Mouse (Mus musculus) E14TG2a.4 (cell line): ENCODE results near the gene Lpar1.

Experiments
- H3K27me3 ChIP-seq: 2 replicates; pipeline ENCODE4 v1.6.1; 2014; ENCODE audit warnings: low read length, control low read depth; ENCODE audit not compliant: insufficient read depth
- H3K36me3 ChIP-seq: 2 replicates; pipeline ENCODE4 v1.6.1; 2014; ENCODE audit warnings: low read length, control low read depth; ENCODE audit not compliant: insufficient read depth
- H3K4me1 ChIP-seq: replicated peaks from 2 replicates; pipeline ENCODE4 v1.6.1; 2014; ENCODE audit warnings: low read depth, low read length, control low read depth
- H3K4me3 ChIP-seq: replicated peaks from 2 replicates; pipeline ENCODE4 v1.5.1; 2014; ENCODE audit warnings: mild to moderate bottlenecking, low read length
- H3K9me3 ChIP-seq: 2 replicates; pipeline ENCODE4 v1.6.1; 2014; ENCODE audit warnings: low read length, control low read depth
- CTCF ChIP-seq: conservative IDR thresholded peaks from 2 replicates; pipeline ENCODE4 v1.5.1; 2014; ENCODE audit warnings: low read length
- NANOG ChIP-seq: IDR thresholded peaks from 2 replicates; pipeline ENCODE4 v1.6.1; 2014; ENCODE audit warnings: borderline replicate concordance, low read length, mixed read lengths
- POU5F1 ChIP-seq: IDR thresholded peaks from 2 replicates; pipeline ENCODE4 v1.6.1; 2014; ENCODE audit warnings: low read length, borderline replicate concordance

The Lpar1 gene

DNA sequence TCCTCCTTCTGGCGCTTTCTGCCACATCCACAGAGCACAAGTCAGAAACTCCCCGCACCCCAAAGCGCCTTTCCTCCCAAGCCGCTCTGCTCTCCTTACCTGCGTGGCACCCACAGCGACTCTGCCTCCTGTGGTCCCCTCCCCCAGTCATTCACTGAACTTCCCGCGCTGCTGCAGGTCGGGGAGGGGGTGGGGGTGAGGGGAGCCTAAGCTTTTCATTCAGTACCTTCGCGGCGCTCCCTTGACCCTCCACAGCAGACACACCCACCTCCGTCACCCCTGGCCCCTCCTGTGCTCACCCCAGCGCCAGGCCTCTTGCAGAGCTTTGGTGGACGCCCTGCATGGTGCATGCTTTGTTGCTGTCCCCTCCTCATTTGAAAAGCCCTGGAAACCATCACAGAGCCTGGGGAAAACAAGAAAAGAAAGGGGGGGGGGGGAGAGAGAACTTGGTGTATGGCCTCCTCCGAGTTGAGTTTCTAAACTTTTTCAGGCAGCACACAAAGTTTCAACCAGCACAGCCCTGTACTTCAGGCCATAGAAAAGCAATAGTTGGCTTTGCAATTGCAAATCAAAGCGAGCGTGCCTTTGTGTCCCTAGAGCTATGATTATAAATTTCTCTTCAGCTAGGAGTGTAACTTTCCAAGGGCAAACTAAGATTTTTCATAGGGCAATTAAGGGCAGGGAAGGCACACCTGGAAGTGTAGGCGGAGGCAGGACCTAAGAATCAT, at the start of gene Lpar1:
Gene Lpar1, minus strand, starts transcription at position 268 of the 728 bp plus-strand sequence.
- TF ChIP-seq NANOG (no peak), POU5F1 (no peak), CTCF (no peak)
- H3K27me3 ChIP-seq, result peaks cover 19% of the 10 kb centered on the region
- H3K9me3 ChIP-seq, result no peaks in the 10 kb centered on the region
- peak within 1 kb of the TSS; percentile 86 for H3K4me3 ChIP-seq
- no peaks in the 10 kb centered on the region for H3K36me3 ChIP-seq
- peaks cover 22% of the 10 kb centered on the region for H3K4me1 ChIP-seq

- Histone ChIP-seq H3K9me3 (no peaks in the 10 kb centered on the region), H3K4me1 (no peaks in the 10 kb centered on the region), H3K4me3 (no peak overlapping the region), H3K36me3 (no peaks in the 10 kb centered on the region), H3K27me3 (no peaks in the 10 kb centered on the region)
- TF ChIP-seq CTCF (no peak), POU5F1 (no peak), NANOG (no peak)
These were observed 32.2 kb upstream of the Lpar1 start for GRCm38 (mm10) chr4:58585942-58586341.

DNA sequence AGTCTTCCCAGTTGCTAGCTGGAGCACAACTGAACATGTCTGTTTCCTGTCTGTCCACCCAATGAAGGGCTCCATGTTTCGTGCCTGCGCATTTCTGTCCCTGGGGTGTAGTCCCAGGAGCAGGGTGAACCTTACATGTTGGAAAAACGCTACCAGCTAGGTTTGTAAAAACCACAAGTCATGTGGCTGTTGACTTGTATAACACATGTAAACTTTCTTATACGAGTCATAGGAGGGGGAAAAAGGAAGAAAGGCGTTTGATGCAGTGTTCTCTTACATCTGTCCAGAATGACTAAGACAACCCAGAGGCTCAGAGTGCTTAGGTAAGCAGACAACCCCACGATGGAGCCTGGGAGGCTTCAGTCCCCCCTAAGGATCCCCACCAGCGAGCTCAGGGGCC, 27.5 kb upstream of the Lpar1 start:
- Histone ChIP-seq H3K9me3 (peaks cover 4% of the 10 kb centered on the region; the same call in 1 of the 2 replicates), H3K36me3 (no peaks in the 10 kb centered on the region), H3K27me3 (no peaks in the 10 kb centered on the region), H3K4me1 (no peaks in the 10 kb centered on the region), H3K4me3 (no peak overlapping the region)
- no peak for TF ChIP-seq CTCF
- TF ChIP-seq NANOG, result no peak
- TF ChIP-seq POU5F1, result no peak

GRCm38 (mm10) chr4:58580516-58580915, 26.8 kb upstream of the Lpar1 start:
- H3K4me1 ChIP-seq, result no peaks in the 10 kb centered on the region

DNA sequence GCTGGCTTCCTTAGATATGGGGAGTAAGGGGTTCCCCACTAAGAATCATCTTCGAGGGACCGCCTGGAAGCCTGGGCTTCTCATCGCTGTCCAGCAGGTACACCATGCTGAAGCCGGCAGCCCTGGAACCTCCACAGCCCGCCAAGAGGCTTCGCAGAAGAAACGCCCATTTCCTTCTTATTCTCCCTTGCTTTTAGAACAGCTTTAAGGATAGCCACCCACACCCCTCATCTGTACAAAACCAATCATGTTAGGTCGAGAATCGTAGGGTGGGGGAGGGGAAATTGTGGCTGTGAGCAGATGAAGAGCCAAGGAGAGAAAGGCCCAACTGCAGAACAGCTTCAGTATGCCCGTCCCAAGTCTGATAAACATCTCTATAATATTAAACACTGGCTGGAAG, 26.4 kb upstream of the Lpar1 start:
- H3K9me3 ChIP-seq, result peaks cover 4% of the 10 kb centered on the region; the same call in 1 of the 2 replicates
- H3K4me1 ChIP-seq, result no peaks in the 10 kb centered on the region
- no peaks in the 10 kb centered on the region for H3K36me3 ChIP-seq
- TF ChIP-seq CTCF, result no peak
- TF ChIP-seq POU5F1, result no peak
- TF ChIP-seq NANOG, result no peak
- H3K4me3 ChIP-seq, result no peak overlapping the region
- no peaks in the 10 kb centered on the region for H3K27me3 ChIP-seq

More at GRCm38 (mm10) chr4:58580516-58580915, 26.8 kb upstream of the Lpar1 start:
- Histone ChIP-seq H3K9me3 (peaks cover 4% of the 10 kb centered on the region; the same call in 1 of the 2 replicates), H3K27me3 (no peaks in the 10 kb centered on the region), H3K36me3 (no peaks in the 10 kb centered on the region), H3K4me3 (no peak overlapping the region)
- no peak for TF ChIP-seq NANOG
- no peak for TF ChIP-seq CTCF
- no peak for TF ChIP-seq POU5F1

- no peak for TF ChIP-seq CTCF
- no peaks in the 10 kb centered on the region for H3K36me3 ChIP-seq
- H3K27me3 ChIP-seq, result no peaks in the 10 kb centered on the region
- H3K4me1 ChIP-seq, result no peaks in the 10 kb centered on the region
- no peak overlapping the region for H3K4me3 ChIP-seq
- H3K9me3 ChIP-seq, result peaks cover 4% of the 10 kb centered on the region; the same call in 1 of the 2 replicates
These were observed 24.8 kb upstream of the Lpar1 start for GRCm38 (mm10) chr4:58578488-58578887.

DNA sequence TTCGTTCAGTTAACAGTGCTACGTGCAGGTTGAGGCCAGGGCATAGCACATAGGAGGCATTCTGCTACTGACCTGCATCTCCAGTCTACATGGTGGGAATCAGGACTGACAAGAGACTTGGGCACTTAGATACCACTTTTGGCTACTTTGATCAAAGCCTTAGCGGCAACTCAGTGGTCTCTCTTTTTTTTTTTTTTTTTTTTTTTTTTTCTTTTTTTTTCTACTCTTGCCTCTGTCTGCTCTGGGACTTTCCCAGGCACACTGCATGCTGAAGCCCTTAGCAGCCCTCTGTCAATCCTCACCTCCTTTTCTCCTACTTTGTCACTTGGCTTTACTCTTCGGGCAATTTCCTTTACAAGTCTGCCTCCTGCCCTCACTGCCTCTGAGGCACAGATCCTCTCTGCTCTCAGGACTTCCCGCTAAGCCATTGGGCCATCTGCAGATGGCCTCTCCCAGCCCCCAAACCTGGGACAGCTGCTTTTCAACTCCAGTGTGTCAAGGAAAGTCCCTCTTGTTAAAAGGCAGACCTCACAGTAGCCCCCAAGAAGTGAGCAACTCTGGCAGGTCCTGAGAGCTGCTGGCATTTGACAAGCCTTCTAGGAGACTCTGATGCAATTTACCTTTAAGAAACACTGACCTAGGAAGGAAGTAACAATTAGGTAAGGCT, 23.8 kb upstream of the Lpar1 start:
- peaks cover 4% of the 10 kb centered on the region; the same call in 1 of the 2 replicates for H3K9me3 ChIP-seq
- no peak overlapping the region for H3K4me3 ChIP-seq
- H3K4me1 ChIP-seq, result no peaks in the 10 kb centered on the region
- no peaks in the 10 kb centered on the region for H3K27me3 ChIP-seq
- TF ChIP-seq NANOG, result no peak
- no peak for TF ChIP-seq POU5F1
- no peak for TF ChIP-seq CTCF
- H3K36me3 ChIP-seq, result no peaks in the 10 kb centered on the region

GRCm38 (mm10) chr4:58575831-58576230, 22.1 kb upstream of the Lpar1 start:
- no peak for TF ChIP-seq NANOG
- no peak for TF ChIP-seq CTCF
- TF ChIP-seq POU5F1, result no peak
- peaks cover 7% of the 10 kb centered on the region for H3K4me1 ChIP-seq

DNA sequence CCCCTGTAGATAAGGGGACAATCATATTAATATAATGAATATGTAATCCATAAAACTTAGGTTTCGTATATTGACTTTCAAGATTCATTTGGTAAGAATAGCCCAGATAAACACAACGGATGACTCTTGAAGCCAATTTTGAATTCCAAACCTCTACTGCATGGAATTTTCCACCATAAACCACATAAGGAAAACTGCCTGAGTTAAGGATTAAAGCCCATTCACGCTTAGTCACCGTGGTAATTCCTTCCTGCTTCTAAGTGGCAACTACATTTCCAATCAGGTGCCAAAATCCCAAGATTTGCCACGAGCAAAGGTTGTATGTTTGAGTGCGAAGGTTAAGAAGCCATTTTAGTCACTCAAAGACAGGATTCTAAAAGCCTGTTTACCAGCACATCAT, 20.3 kb upstream of the Lpar1 start:
- H3K4me3 ChIP-seq, result no peak overlapping the region
- peaks cover 7% of the 10 kb centered on the region for H3K4me1 ChIP-seq
- TF ChIP-seq POU5F1, result no peak
- TF ChIP-seq CTCF, result no peak
- no peak for TF ChIP-seq NANOG
- no peaks in the 10 kb centered on the region for H3K36me3 ChIP-seq
- H3K27me3 ChIP-seq, result no peaks in the 10 kb centered on the region
- H3K9me3 ChIP-seq, result peaks cover 4% of the 10 kb centered on the region; the same call in 1 of the 2 replicates

More at GRCm38 (mm10) chr4:58575831-58576230, 22.1 kb upstream of the Lpar1 start:
- Histone ChIP-seq H3K4me3 (no peak overlapping the region), H3K36me3 (no peaks in the 10 kb centered on the region), H3K27me3 (no peaks in the 10 kb centered on the region), H3K9me3 (peaks cover 4% of the 10 kb centered on the region; the same call in 1 of the 2 replicates)
